Mouse (Mus musculus) frontal cortex, postnatal 25 days (tissue): ENCODE measurements around the gene Itsn1.

Source experiments
- DNase-seq, 2 experiments: peaks; one replicate each; pipeline ENCODE4 v3.0.0; 2022; ENCODE audit warnings: low spot score in 2 of 2

Itsn1 gene

GRCm38 (mm10) chr16:91847525-91848225, 118.6 kb downstream of the Itsn1 start:
- DNase-seq = no peak

DNA sequence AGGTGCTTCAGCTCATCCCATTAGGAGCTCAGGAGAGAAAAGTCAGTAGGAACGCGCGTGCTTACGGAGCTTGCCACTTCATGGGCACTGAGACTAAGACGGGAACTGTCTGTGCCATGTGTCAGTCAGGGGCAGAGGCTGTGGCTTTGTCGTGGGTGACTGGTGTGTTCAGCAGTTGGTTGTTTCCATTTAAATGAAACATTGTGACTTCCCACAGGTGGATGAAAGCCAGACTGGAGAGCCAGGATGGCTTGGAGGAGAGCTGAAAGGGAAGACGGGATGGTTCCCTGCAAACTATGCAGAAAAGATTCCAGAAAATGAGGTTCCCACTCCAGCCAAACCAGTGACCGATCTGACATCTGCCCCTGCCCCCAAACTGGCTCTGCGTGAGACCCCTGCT, 119.4 kb downstream of the Itsn1 start:
- DNase-seq = no peak

- no peak for DNase-seq
These were observed 120.0 kb downstream of the Itsn1 start for GRCm38 (mm10) chr16:91848906-91849603.

- DNase-seq = no peak
These were observed 121.1 kb downstream of the Itsn1 start for GRCm38 (mm10) chr16:91850175-91850574.

DNA sequence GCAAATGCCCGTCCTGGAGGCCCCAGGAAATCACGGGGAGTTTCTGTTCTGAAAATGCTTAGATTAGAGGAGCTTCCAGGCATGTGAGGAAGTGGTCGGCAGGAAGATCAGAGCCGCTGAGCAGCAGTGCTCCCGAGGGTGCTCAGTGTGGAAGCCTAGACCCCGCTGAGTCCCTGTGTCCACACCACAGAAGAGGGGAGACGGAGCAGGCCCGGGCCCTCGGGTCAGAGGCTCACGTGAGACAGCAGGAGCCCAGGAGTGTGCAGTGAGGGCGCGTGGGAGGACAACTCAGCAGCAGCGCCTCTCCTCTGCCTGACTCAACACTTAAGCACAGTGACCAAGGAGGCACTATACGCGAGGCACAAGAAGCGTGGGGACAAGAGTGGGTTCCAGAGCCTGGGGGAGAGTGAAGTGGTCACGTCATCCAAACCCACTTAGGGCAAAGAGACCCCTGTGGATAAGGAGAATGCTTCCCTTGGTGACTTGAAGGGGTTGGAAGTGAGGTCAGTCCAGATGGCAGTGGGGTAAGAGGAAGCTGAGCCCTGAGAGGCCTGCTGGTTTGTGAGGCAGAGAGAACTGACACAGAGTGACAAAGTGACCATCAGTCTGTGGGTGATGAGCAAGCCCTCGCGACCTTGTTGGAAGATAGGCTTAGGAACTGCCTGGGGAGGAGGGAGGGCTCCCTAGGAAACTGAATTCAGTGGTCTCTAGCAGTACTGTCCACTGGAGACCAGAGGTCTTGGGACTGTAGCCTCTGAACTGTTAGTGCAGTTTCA, 122.6 kb downstream of the Itsn1 start:
- DNase-seq = no peak

GRCm38 (mm10) chr16:91852753-91853152, 123.7 kb downstream of the Itsn1 start:
- DNase-seq = no peak

- no peak for DNase-seq
These were observed 124.1 kb downstream of the Itsn1 start for GRCm38 (mm10) chr16:91853223-91853622.

- DNase-seq = no peak
These were observed 129.6 kb downstream of the Itsn1 start for GRCm38 (mm10) chr16:91858695-91859094.

GRCm38 (mm10) chr16:91859203-91859602, 130.1 kb downstream of the Itsn1 start:
- no peak for DNase-seq

- DNase-seq = no peak
These were observed 130.9 kb downstream of the Itsn1 start for GRCm38 (mm10) chr16:91859958-91860357.

DNA sequence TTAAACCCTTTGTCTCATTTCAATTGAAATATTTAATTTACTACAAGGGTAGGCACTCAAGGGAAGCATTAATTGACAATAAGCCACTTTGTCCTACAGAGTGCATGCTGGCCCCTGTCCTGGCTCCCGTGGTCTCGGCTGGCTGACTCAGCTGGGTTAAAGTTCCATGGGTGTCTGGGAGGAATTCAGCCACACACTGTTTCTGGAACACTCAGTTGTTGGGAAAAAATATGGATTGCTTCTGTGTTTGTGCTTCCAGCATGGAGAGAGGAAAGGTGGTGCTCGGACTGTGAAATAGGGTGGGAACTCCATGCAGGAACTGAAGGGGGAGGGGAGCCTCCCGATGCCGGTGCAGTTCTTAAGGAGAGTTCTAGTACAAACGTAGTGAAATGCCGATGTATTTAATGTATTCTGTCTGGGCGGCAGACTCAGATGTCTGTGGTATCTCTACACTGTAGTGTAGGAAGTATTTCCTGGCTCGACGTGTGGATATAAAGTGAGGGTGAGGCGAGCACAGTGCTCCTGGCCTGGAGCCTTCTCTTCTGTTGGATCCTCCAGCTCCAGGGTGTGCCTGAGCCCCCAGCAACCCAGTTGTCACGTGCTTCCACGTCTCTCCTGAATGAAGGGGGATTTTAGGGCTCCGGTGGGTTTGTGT, 131.5 kb downstream of the Itsn1 start:
- DNase-seq = no peak

GRCm38 (mm10) chr16:91861784-91862371, 132.8 kb downstream of the Itsn1 start:
- no peak for DNase-seq

DNA sequence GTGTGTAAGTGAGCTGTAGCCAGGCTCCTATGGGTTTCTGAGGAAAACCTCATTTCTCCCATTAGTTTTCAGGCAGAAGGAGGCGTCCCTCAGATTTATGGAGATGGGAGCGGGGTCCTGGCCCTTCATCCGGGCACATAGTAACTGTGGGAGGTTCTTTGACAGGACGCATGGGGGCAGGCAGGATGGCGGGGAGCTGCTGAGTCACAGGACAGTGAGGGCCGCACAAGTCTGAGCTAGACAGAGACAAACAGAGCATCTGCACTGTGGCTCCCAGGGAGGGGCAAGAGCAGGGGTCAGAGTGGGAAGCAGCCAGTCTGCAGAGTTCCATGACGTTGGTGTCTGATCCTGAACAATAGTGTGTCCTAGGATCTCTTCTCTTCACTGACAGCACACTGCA, 133.8 kb downstream of the Itsn1 start:
- no peak for DNase-seq

- DNase-seq = no peak
These were observed 135.7 kb downstream of the Itsn1 start for GRCm38 (mm10) chr16:91864646-91865332.

DNA sequence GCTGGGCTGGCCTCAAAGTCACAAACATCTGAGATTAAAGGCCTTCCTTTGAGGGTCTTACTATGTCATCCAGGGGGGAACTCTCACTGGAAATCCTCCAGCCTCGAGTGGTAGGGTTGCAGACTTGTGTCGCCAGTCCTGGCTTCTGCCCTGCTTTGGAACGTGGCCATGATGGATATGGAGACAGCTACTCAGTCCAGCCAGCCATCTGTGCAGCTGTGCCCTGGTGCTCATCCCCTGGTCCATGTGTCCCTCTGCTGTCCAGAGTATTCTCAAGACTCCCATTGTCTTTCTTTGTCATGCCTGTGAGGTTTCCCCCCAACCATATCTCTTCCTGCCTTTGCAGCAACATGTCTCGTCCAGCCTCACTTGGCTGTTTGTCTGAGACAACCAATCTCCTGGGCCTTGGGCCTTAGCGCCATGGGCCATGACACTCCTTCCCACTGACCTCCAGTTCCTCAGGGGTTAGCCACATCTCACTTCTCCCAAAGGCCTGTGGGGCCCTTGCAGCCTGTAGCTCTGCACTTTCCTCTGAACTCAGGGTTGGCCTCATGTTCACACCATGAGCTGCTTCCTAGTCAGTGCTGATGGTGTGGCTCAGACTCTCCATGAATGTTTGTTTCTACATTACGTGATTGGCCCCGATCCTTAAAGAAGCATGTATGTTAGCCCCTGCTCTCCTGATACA, 136.6 kb downstream of the Itsn1 start:
- DNase-seq = no peak

GRCm38 (mm10) chr16:91866258-91866634, 137.2 kb downstream of the Itsn1 start:
- DNase-seq = no peak

DNA sequence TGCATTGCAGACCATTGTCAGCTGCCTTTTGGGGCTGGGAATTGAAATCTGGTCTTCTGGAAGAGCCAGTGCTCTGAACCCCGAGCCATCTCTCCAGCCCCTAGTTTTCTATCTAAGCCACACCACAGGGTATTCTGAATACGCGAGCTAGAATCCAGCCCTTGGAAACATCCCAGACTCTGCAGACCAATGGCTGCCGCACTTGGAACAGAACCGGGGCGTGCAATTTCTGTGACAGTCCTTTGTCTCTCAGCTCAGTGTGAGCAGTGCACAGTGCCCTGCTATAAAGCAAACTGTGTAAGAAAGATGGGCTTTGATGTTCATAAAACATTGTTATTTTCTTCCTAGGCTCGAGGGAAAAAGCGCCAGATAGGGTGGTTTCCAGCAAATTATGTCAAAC, 138.6 kb downstream of the Itsn1 start:
- DNase-seq = no peak

- no peak for DNase-seq
These were observed 140.1 kb downstream of the Itsn1 start for GRCm38 (mm10) chr16:91868943-91869911.

DNA sequence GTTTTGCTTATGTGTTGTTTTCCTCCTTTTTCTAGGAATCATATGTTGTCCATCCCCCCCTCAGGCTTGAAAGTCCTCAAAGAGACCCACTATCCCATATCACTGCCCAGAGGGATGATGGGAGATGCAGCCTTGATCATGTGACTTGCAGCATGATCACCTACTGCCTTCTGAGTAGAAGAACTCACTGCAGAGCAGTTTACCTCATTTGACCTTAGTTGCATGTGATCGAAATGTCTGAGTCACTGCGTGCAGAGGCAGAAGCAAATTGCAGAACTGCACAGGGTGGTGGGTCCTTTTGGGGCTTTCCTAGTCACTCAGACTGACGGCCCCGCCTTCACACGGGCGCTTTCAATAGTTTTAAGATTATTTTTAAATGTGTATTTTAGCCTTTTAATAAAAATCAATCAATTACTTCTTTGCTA, 141.1 kb downstream of the Itsn1 start:
- DNase-seq = no peak
